Mouse (Mus musculus) intestine, postnatal 0 days (tissue): ENCODE measurements around the gene Olfr624. TPM values are rescaled to one million over a fixed set of nuclear protein-coding genes. Genes with fewer than 3 reads are reported as not detected.

Source experiments
- ATAC-seq: fragments of 200-750 bp; cut with Nextera tagmentation; 2 replicates; pipeline ENCODE4 v1.8.0; 2017; ENCODE audit warnings: mild to moderate bottlenecking, moderate TSS enrichment, moderate library complexity
- H3K27ac ChIP-seq: fragments of 300-500 bp; sonication (generic); 2 replicates; pipeline ENCODE4 v1.5.1; 2014; ENCODE audit warnings: mild to moderate bottlenecking, low read depth, low read length, moderate library complexity
- H3K27me3 ChIP-seq: fragments of 300-500 bp; sonication (generic); replicated peaks from 2 replicates; pipeline ENCODE4 v1.6.1; 2014; ENCODE audit warnings: low read length, mixed read lengths; ENCODE audit not compliant: control insufficient read depth, insufficient read depth
- H3K36me3 ChIP-seq: fragments of 300-500 bp; sonication (generic); 2 replicates; pipeline ENCODE4 v1.6.1; 2014; ENCODE audit warnings: mild to moderate bottlenecking, moderate library complexity; ENCODE audit not compliant: control insufficient read depth, insufficient read depth
- H3K4me1 ChIP-seq: fragments of 300-500 bp; sonication (generic); replicated peaks from 2 replicates; pipeline ENCODE4 v1.6.1; 2014; ENCODE audit warnings: antibody characterized with exemption, low read length, mixed read lengths; ENCODE audit not compliant: control insufficient read depth, insufficient read depth
- H3K4me2 ChIP-seq: fragments of 300-500 bp; sonication (generic); replicated peaks from 2 replicates; pipeline ENCODE4 v1.6.1; 2014; ENCODE audit warnings: low read depth, mild to moderate bottlenecking, moderate library complexity
- H3K4me3 ChIP-seq: fragments of 300-500 bp; sonication (generic); 2 replicates; pipeline ENCODE4 v1.5.1; 2014; ENCODE audit warnings: low read depth, low read length
- H3K9ac ChIP-seq: fragments of 300-500 bp; sonication (generic); 2 replicates; pipeline ENCODE4 v1.6.1; 2014; ENCODE audit warnings: mild to moderate bottlenecking, low read depth, low read length
- H3K9me3 ChIP-seq: fragments of 300-500 bp; sonication (generic); 2 replicates; pipeline ENCODE4 v1.6.1; 2016; ENCODE audit warnings: mixed run types; ENCODE audit not compliant: control insufficient read depth
- CTCF ChIP-seq: sonication (generic); IDR thresholded peaks from 2 replicates; pipeline ENCODE4 v1.5.1; 2016; ENCODE audit warnings: low read depth, mild to moderate bottlenecking, control low read depth, antibody characterized with exemption, moderate library complexity
- WGBS: fragments of 180-500 bp; shearing (Covaris S2); extraction: QIAGEN DNeasy Blood & Tissue Kit; methylation state at CpG from one replicate; pipeline ENCODE4 v1.1.7; 2014; 5-methylcytosine and 5-hydroxymethylcytosine counted together
- polyA plus RNA-seq: library from polyadenylated mRNA; unstranded; fragments of >200 nt; fragmentation: Nextera tagmentation; extraction: Ambion mirVana; gene quantifications from 2 replicates; pipeline ENCODE4 v1.2.1, GENCODE M21; 2015

Olfr624 gene
- polyA plus RNA-seq, 1 experiment from 2014 or later = 0.09 TPM

DNA sequence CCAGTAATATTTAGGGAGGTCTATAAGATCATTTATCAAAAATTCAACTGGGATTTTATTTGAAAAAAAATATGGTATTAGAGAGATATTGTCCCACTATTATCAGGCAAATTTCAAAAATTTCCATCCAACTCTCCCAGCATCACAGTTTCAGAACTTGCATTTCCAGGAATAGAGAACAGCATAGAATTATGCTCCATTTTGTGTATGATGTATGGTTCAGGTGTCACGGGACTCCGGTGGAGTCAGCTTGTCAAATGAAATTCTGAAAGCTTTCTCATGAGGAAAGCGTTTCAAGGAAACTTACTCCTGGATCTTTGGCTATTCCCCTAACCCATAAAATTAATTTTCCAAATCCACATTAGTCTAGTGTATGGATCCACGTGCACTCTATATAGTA, 26.9 kb downstream of the Olfr624 start:
- TF ChIP-seq CTCF = no peak
- 0 out of 2 replicates have a peak, but pooled peaks have one; percentile 61 for ATAC-seq
- no peaks in the 10 kb centered on the region for H3K27me3 ChIP-seq
- no peaks in the 10 kb centered on the region for H3K4me1 ChIP-seq
- 34% methylated on average over 4 of the region's 4 CpGs for WGBS
- no peaks in the 10 kb centered on the region for H3K9me3 ChIP-seq
- no peak overlapping the region for H3K4me2 ChIP-seq
- H3K4me3 ChIP-seq = no peak overlapping the region
- no peak overlapping the region for H3K9ac ChIP-seq
- H3K27ac ChIP-seq = no peak overlapping the region
- H3K36me3 ChIP-seq = no peaks in the 10 kb centered on the region

- Histone ChIP-seq H3K36me3 (no peaks in the 10 kb centered on the region), H3K4me2 (no peak within 1 kb of the TSS), H3K9me3 (no peaks in the 10 kb centered on the region), H3K4me3 (no peak within 1 kb of the TSS), H3K4me1 (no peaks in the 10 kb centered on the region), H3K27me3 (no peaks in the 10 kb centered on the region), H3K27ac (no peak within 1 kb of the TSS), H3K9ac (no peak within 1 kb of the TSS)
- TF ChIP-seq CTCF = no peak
- 76% methylated on average over 1 of the region's 1 CpGs for WGBS
- ATAC-seq = no peak
These were observed 28.4 kb downstream of the Olfr624 start, which contains the start of gene Olfr622 for GRCm38 (mm10) chr7:103642602-103643001. Gene Olfr622, minus strand, starts transcription at chr7:103642702.

- TF ChIP-seq CTCF = no peak
These were observed 34.2 kb downstream of the Olfr624 start for GRCm38 (mm10) chr7:103636795-103637194.

More at GRCm38 (mm10) chr7:103636795-103637194, 34.2 kb downstream of the Olfr624 start:
- H3K9me3 ChIP-seq = no peaks in the 10 kb centered on the region
- 0 out of 2 replicates have a peak, but pooled peaks have one; percentile 33 for ATAC-seq
- no peaks in the 10 kb centered on the region for H3K27me3 ChIP-seq
- H3K4me1 ChIP-seq = no peaks in the 10 kb centered on the region
- no peak overlapping the region for H3K4me2 ChIP-seq
- H3K36me3 ChIP-seq = no peaks in the 10 kb centered on the region
- no peak overlapping the region for H3K9ac ChIP-seq
- no peak overlapping the region for H3K4me3 ChIP-seq
- no peak overlapping the region for H3K27ac ChIP-seq

Other genes starting within 250 kb of the Olfr624 start
- gene Olfr605, start 225.8 kb downstream of the Olfr624 start, polyA plus RNA-seq = not detected in 2 replicates
- not detected in 2 replicates for gene Olfr606, start 222.1 kb downstream of the Olfr624 start, polyA plus RNA-seq
- not detected in 2 replicates for gene Olfr607, start 207.0 kb downstream of the Olfr624 start, polyA plus RNA-seq
- gene Olfr608, start 201.3 kb downstream of the Olfr624 start, polyA plus RNA-seq = not detected in 2 replicates
- gene Olfr609, start 173.1 kb downstream of the Olfr624 start, polyA plus RNA-seq = not detected in 2 replicates
- not detected in 2 replicates for gene Olfr610, start 159.1 kb downstream of the Olfr624 start, polyA plus RNA-seq
- gene Olfr611, start 150.3 kb downstream of the Olfr624 start, polyA plus RNA-seq = not detected in 2 replicates
- gene Olfr612, start 128.5 kb downstream of the Olfr624 start, polyA plus RNA-seq = not detected in 2 replicates
- not detected in 2 replicates for gene Olfr613, start 123.1 kb downstream of the Olfr624 start, polyA plus RNA-seq
- gene Olfr615, start 115.1 kb downstream of the Olfr624 start, polyA plus RNA-seq = not detected in 2 replicates
- not detected in 2 replicates for gene Olfr616, start 102.0 kb downstream of the Olfr624 start, polyA plus RNA-seq
- not detected in 2 replicates for gene Olfr617, start 98.1 kb downstream of the Olfr624 start, polyA plus RNA-seq
- gene Olfr618, start 81.1 kb downstream of the Olfr624 start, polyA plus RNA-seq = not detected in 2 replicates
- not detected in 2 replicates for gene Olfr619, start 70.6 kb downstream of the Olfr624 start, polyA plus RNA-seq
- not detected in 2 replicates for gene Olfr620, start 58.7 kb downstream of the Olfr624 start, polyA plus RNA-seq
- not detected in 2 replicates for gene Olfr622, start 28.5 kb downstream of the Olfr624 start, polyA plus RNA-seq
- gene Olfr623, start 7.5 kb downstream of the Olfr624 start, polyA plus RNA-seq = not detected in 2 replicates
- not detected in 2 replicates for gene Olfr625-ps1, start 11.5 kb upstream of the Olfr624 start, polyA plus RNA-seq
- gene Olfr243, start 43.5 kb upstream of the Olfr624 start, polyA plus RNA-seq = not detected in 2 replicates
- gene Olfr628, start 59.2 kb upstream of the Olfr624 start, polyA plus RNA-seq = not detected in 2 replicates
- gene Olfr629, start 73.8 kb upstream of the Olfr624 start, polyA plus RNA-seq = not detected in 2 replicates
- gene Olfr630, start 86.1 kb upstream of the Olfr624 start, polyA plus RNA-seq = not detected in 2 replicates
- gene Olfr69, start 100.4 kb upstream of the Olfr624 start, polyA plus RNA-seq = not detected in 2 replicates
- gene Olfr68, start 108.5 kb upstream of the Olfr624 start, polyA plus RNA-seq = not detected in 2 replicates
- not detected in 2 replicates for gene Olfr67, start 120.6 kb upstream of the Olfr624 start, polyA plus RNA-seq
- gene Hbb-bt, start 142.8 kb upstream of the Olfr624 start, polyA plus RNA-seq = 164 and 228 TPM in 2 replicates
- gene Hbb-bs, start 156.9 kb upstream of the Olfr624 start, polyA plus RNA-seq = 726 and 1,073 TPM in 2 replicates
- gene Hbb-bh2, start 169.3 kb upstream of the Olfr624 start, polyA plus RNA-seq = not detected in 2 replicates
- gene Hbb-bh1, start 172.0 kb upstream of the Olfr624 start, polyA plus RNA-seq = not detected in 2 replicates
- gene Hbb-y, start 182.0 kb upstream of the Olfr624 start, polyA plus RNA-seq = 0.52 TPM in 1 of 2 replicates, not detected in the other
- not detected in 2 replicates for gene Olfr66, start 215.1 kb upstream of the Olfr624 start, polyA plus RNA-seq
- not detected in 2 replicates for gene Olfr64, start 223.3 kb upstream of the Olfr624 start, polyA plus RNA-seq
- gene Olfr65, start 232.3 kb upstream of the Olfr624 start, polyA plus RNA-seq = not detected in 2 replicates